Mouse (Mus musculus): ENCODE data around the gene Smad3. TPM values are rescaled to one million over a fixed set of nuclear protein-coding genes. Genes with fewer than 3 reads are reported as not detected.

Smad3 gene
- total and polyA plus RNA-seq, 3 experiments = 12.4 to 18.4 (median 13.0) TPM

GRCm38 (mm10) chr9:63647581-63648519 lies 109.9 kb downstream of the Smad3 start:
- H3K9ac ChIP-seq (ENCODE audit: low read depth, low read length) = no peak overlapping the region
- intact Hi-C loops (cut with DNase I) = no loop called here
- peak in 1 of 2 experiments; percentile 13 for DNase-seq
- no peaks in the 10 kb centered on the region for H3K36me3 ChIP-seq (ENCODE audit: control insufficient read depth, insufficient read depth, low read length)
- no peak overlapping the region for H3K4me3 ChIP-seq
- 0 out of 2 replicates have a peak, but pooled peaks have one; percentile 27 for TF ChIP-seq EP300 (IDR thresholded peaks at IDR 0.05; ENCODE audit: insufficient read depth, low read depth, low read length)
- no peak for TF ChIP-seq POLR2A (IDR thresholded peaks at IDR 0.05; ENCODE audit: insufficient read depth, low read depth, low read length)
- no peak for TF ChIP-seq CTCF (IDR thresholded peaks at IDR 0.05)
- WGBS = 73% methylated on average over 9 of the region's 9 CpGs
- H3K27ac ChIP-seq = no peak overlapping the region
- H3K27me3 ChIP-seq (ENCODE audit: control insufficient read depth, insufficient read depth, low read length) = no peaks in the 10 kb centered on the region
- H3K79me2 ChIP-seq (replicated peaks; ENCODE audit: control insufficient read depth, insufficient read depth, low read length) = no peaks in the 10 kb centered on the region
- H3K4me1 ChIP-seq (ENCODE audit: control insufficient read depth, insufficient read depth, low read length) = peaks cover 6% of the 10 kb centered on the region

- intact Hi-C loops (cut with DNase I) = no loop called here
- 70% methylated on average over 8 of the region's 8 CpGs for WGBS
- H3K79me2 ChIP-seq (replicated peaks; ENCODE audit: control insufficient read depth, insufficient read depth, low read length) = no peaks in the 10 kb centered on the region
- DNase-seq = peak in 1 of 2 experiments; percentile 12
- TF ChIP-seq CTCF (IDR thresholded peaks at IDR 0.05) (no peak), POLR2A (IDR thresholded peaks at IDR 0.05; ENCODE audit: insufficient read depth, low read depth, low read length) (no peak), EP300 (IDR thresholded peaks at IDR 0.05; ENCODE audit: insufficient read depth, low read depth, low read length) (no peak)
- H3K9ac ChIP-seq (ENCODE audit: low read depth, low read length) = no peak overlapping the region
- H3K4me1 ChIP-seq (ENCODE audit: control insufficient read depth, insufficient read depth, low read length) = peaks cover 3% of the 10 kb centered on the region; the same call in 1 of the 2 replicates
- no peaks in the 10 kb centered on the region for H3K27me3 ChIP-seq (ENCODE audit: control insufficient read depth, insufficient read depth, low read length)
- H3K4me3 ChIP-seq = no peak overlapping the region
- no peaks in the 10 kb centered on the region for H3K36me3 ChIP-seq (ENCODE audit: control insufficient read depth, insufficient read depth, low read length)
- no peak overlapping the region for H3K27ac ChIP-seq
These were observed 112.7 kb downstream of the Smad3 start for GRCm38 (mm10) chr9:63645084-63645483.

GRCm38 (mm10) chr9:63644011-63644410 lies 113.8 kb downstream of the Smad3 start:
- 93% methylated on average over 6 of the region's 6 CpGs for WGBS
- H3K27me3 ChIP-seq (ENCODE audit: control insufficient read depth, insufficient read depth, low read length) = no peaks in the 10 kb centered on the region
- H3K36me3 ChIP-seq (ENCODE audit: control insufficient read depth, insufficient read depth, low read length) = no peaks in the 10 kb centered on the region
- H3K4me3 ChIP-seq = no peak overlapping the region
- H3K79me2 ChIP-seq (replicated peaks; ENCODE audit: control insufficient read depth, insufficient read depth, low read length) = no peaks in the 10 kb centered on the region
- DNase-seq = peak in 1 of 2 experiments; percentile 11
- no peak overlapping the region for H3K9ac ChIP-seq (ENCODE audit: low read depth, low read length)
- intact Hi-C loops (cut with DNase I) = no loop called here
- peaks cover 3% of the 10 kb centered on the region; the same call in 1 of the 2 replicates for H3K4me1 ChIP-seq (ENCODE audit: control insufficient read depth, insufficient read depth, low read length)
- TF ChIP-seq POLR2A (IDR thresholded peaks at IDR 0.05; ENCODE audit: insufficient read depth, low read depth, low read length) = no peak
- no peak for TF ChIP-seq CTCF (IDR thresholded peaks at IDR 0.05)
- no peak for TF ChIP-seq EP300 (IDR thresholded peaks at IDR 0.05; ENCODE audit: insufficient read depth, low read depth, low read length)
- no peak overlapping the region for H3K27ac ChIP-seq

- no peak overlapping the region for H3K9ac ChIP-seq (ENCODE audit: low read depth, low read length)
- H3K36me3 ChIP-seq (ENCODE audit: control insufficient read depth, insufficient read depth, low read length) = no peaks in the 10 kb centered on the region
- no peak overlapping the region for H3K27ac ChIP-seq
- TF ChIP-seq EP300 (IDR thresholded peaks at IDR 0.05; ENCODE audit: insufficient read depth, low read depth, low read length) = no peak
- TF ChIP-seq POLR2A (IDR thresholded peaks at IDR 0.05; ENCODE audit: insufficient read depth, low read depth, low read length) = no peak
- no peak for TF ChIP-seq CTCF (IDR thresholded peaks at IDR 0.05)
- no peak for DNase-seq
- no peaks in the 10 kb centered on the region for H3K27me3 ChIP-seq (ENCODE audit: control insufficient read depth, insufficient read depth, low read length)
- 88% methylated on average over 4 of the region's 4 CpGs for WGBS
- peaks cover 2% of the 10 kb centered on the region; the same call in 1 of the 2 replicates for H3K4me1 ChIP-seq (ENCODE audit: control insufficient read depth, insufficient read depth, low read length)
- H3K4me3 ChIP-seq = no peak overlapping the region
- intact Hi-C loops (cut with DNase I) = no loop called here
- no peaks in the 10 kb centered on the region for H3K79me2 ChIP-seq (replicated peaks; ENCODE audit: control insufficient read depth, insufficient read depth, low read length)
These were observed 115.7 kb downstream of the Smad3 start for GRCm38 (mm10) chr9:63641983-63642646.

GRCm38 (mm10) chr9:63636113-63636512 lies 121.7 kb downstream of the Smad3 start:
- H3K27me3 ChIP-seq (ENCODE audit: control insufficient read depth, insufficient read depth, low read length) = no peaks in the 10 kb centered on the region
- intact Hi-C loops (cut with DNase I) = no loop called here
- no peaks in the 10 kb centered on the region for H3K79me2 ChIP-seq (replicated peaks; ENCODE audit: control insufficient read depth, insufficient read depth, low read length)
- H3K27ac ChIP-seq = no peak overlapping the region
- H3K4me1 ChIP-seq (ENCODE audit: control insufficient read depth, insufficient read depth, low read length) = no peaks in the 10 kb centered on the region
- no peak overlapping the region for H3K4me3 ChIP-seq
- WGBS = 83% methylated on average over 7 of the region's 7 CpGs
- no peak for TF ChIP-seq EP300 (IDR thresholded peaks at IDR 0.05; ENCODE audit: insufficient read depth, low read depth, low read length)
- H3K36me3 ChIP-seq (ENCODE audit: control insufficient read depth, insufficient read depth, low read length) = no peaks in the 10 kb centered on the region
- no peak overlapping the region for H3K9ac ChIP-seq (ENCODE audit: low read depth, low read length)
- DNase-seq = no peak

- H3K36me3 ChIP-seq (ENCODE audit: control insufficient read depth, insufficient read depth, low read length) = no peaks in the 10 kb centered on the region
- intact Hi-C loops (cut with DNase I) = no loop called here
- no peaks in the 10 kb centered on the region for H3K4me1 ChIP-seq (ENCODE audit: control insufficient read depth, insufficient read depth, low read length)
- no peak for DNase-seq
- 84% methylated on average over 7 of the region's 7 CpGs for WGBS
- no peak overlapping the region for H3K9ac ChIP-seq (ENCODE audit: low read depth, low read length)
- no peak overlapping the region for H3K4me3 ChIP-seq
- no peaks in the 10 kb centered on the region for H3K27me3 ChIP-seq (ENCODE audit: control insufficient read depth, insufficient read depth, low read length)
- no peak overlapping the region for H3K27ac ChIP-seq
- H3K79me2 ChIP-seq (replicated peaks; ENCODE audit: control insufficient read depth, insufficient read depth, low read length) = no peaks in the 10 kb centered on the region
- TF ChIP-seq EP300 (IDR thresholded peaks at IDR 0.05; ENCODE audit: insufficient read depth, low read depth, low read length) (no peak), CTCF (IDR thresholded peaks at IDR 0.05) (no peak), POLR2A (IDR thresholded peaks at IDR 0.05; ENCODE audit: insufficient read depth, low read depth, low read length) (no peak)
These were observed 124.5 kb downstream of the Smad3 start for GRCm38 (mm10) chr9:63633334-63633733.

Data from heart, adult 2 months (tissue).